Mouse (Mus musculus) cerebellum, adult 2 months (tissue): ENCODE data around the gene Dok1.

Experiments used
- CTCF ChIP-seq: fragments of 200-500 bp; IDR thresholded peaks from 2 replicates; pipeline ENCODE4 v1.5.1; 2011; ENCODE audit warnings: low read depth, mild to moderate bottlenecking, control low read depth, low read length, moderate library complexity, borderline replicate concordance; ENCODE audit not compliant: insufficient read depth
- POLR2A ChIP-seq: fragments of 200-500 bp; IDR thresholded peaks from 2 replicates; pipeline ENCODE4 v1.6.1; 2011; ENCODE audit warnings: low read length, control low read depth, borderline replicate concordance; ENCODE audit not compliant: insufficient read depth

DNA sequence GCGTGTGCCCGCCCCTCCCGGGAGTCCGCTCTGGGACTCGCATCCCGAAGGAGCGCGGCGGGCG, 36.8 kb upstream of the Dok1 start, which contains the start of gene Tlx2:
- TF ChIP-seq CTCF (no peak), POLR2A (no peak)
